Mouse (Mus musculus) hindbrain, embryonic 16.5 days (tissue): ENCODE results near the gene Cabp4. TPM values are rescaled to one million over a fixed set of nuclear protein-coding genes. Genes with fewer than 3 reads are reported as not detected.

Experiments
- ATAC-seq: fragments of 200-750 bp; cut with Nextera tagmentation; 2 replicates; pipeline ENCODE4 v1.8.0; 2017; ENCODE audit warnings: moderate TSS enrichment, moderate library complexity
- H3K27ac ChIP-seq: fragments of 300-500 bp; sonication (generic); 2 replicates; pipeline ENCODE4 v1.5.1; 2014; ENCODE audit warnings: low read depth, mild to moderate bottlenecking, control low read depth, low read length, moderate library complexity
- H3K27me3 ChIP-seq: fragments of 300-500 bp; sonication (generic); replicated peaks from 2 replicates; pipeline ENCODE4 v1.6.1; 2014; ENCODE audit warnings: low read length; ENCODE audit not compliant: control insufficient read depth, insufficient read depth
- H3K36me3 ChIP-seq: fragments of 300-500 bp; sonication (generic); 2 replicates; pipeline ENCODE4 v1.6.1; 2014; ENCODE audit warnings: mild to moderate bottlenecking, low read length, moderate library complexity, mixed read lengths; ENCODE audit not compliant: control insufficient read depth, insufficient read depth
- H3K4me1 ChIP-seq: fragments of 300-500 bp; sonication (generic); 2 replicates; pipeline ENCODE4 v1.6.1; 2014; ENCODE audit warnings: low read depth, low read length; ENCODE audit not compliant: control insufficient read depth, insufficient read depth
- H3K4me2 ChIP-seq: fragments of 300-500 bp; sonication (generic); 2 replicates; pipeline ENCODE4 v1.6.1; 2014; ENCODE audit warnings: mild to moderate bottlenecking, low read length, control low read depth, moderate library complexity
- H3K4me3 ChIP-seq: fragments of 300-500 bp; sonication (generic); 2 replicates; pipeline ENCODE4 v1.5.1; 2014; ENCODE audit warnings: mild to moderate bottlenecking, low read length, control low read depth, moderate library complexity
- H3K9ac ChIP-seq: fragments of 300-500 bp; sonication (generic); 2 replicates; pipeline ENCODE4 v1.6.1; 2014; ENCODE audit warnings: low read depth, mild to moderate bottlenecking, control low read depth, low read length, moderate library complexity
- H3K9me3 ChIP-seq: fragments of 300-500 bp; sonication (generic); 2 replicates; pipeline ENCODE4 v1.6.1; 2014; ENCODE audit warnings: mild to moderate bottlenecking, low read length, moderate library complexity; ENCODE audit not compliant: control insufficient read depth
- WGBS: fragments of 180-500 bp; shearing (Covaris S2); extraction: QIAGEN DNeasy Blood & Tissue Kit; methylation state at CpG from one replicate; pipeline ENCODE4 v1.1.7; 2014; 5-methylcytosine and 5-hydroxymethylcytosine counted together
- polyA plus RNA-seq: library from polyadenylated mRNA; unstranded; fragments of >200 nt; fragmentation: Nextera tagmentation; extraction: Ambion mirVana; gene quantifications from 2 replicates; pipeline ENCODE4 v1.2.1, GENCODE M21; 2015

Cabp4 gene
- polyA plus RNA-seq, result 0.24 and 0.29 TPM in 2 replicates

DNA sequence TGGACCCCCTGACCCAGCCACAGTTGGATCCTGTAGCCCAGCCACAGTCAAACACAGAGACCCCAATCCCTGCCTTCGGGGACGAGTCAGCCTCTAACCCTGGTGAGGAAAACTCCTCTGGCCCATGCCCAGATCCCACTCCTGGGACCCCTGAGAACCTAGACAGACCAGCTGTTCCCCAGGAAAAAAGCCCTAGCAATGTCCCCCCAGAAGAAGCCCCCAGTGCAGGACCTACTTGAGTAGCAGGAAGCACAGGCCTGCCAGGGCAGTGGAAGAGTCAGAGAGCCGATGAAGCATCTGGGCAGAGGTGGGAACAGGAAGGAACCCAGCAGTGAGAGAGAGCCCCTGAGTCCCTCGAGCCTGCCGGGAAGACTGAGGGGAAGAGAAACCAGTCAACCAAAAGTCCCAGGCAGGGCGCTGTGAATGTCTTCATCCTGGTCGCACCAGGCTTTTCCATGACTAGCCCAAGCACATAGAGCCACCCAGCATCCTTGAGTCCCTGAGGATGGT is at the start of gene Cabp4:
Cabp4 (minus strand) TSS at position 275 of the 510 bp plus-strand sequence.
- Histone ChIP-seq H3K27me3 (no peaks in the 10 kb centered on the region), H3K9me3 (no peaks in the 10 kb centered on the region), H3K27ac (no peak within 1 kb of the TSS), H3K4me3 (no peak within 1 kb of the TSS), H3K4me1 (peaks cover 6% of the 10 kb centered on the region), H3K4me2 (no peak within 1 kb of the TSS), H3K36me3 (no peaks in the 10 kb centered on the region), H3K9ac (no peak within 1 kb of the TSS)
- no peak for ATAC-seq
- 82% methylated on average over 7 of the region's 7 CpGs for WGBS

DNA sequence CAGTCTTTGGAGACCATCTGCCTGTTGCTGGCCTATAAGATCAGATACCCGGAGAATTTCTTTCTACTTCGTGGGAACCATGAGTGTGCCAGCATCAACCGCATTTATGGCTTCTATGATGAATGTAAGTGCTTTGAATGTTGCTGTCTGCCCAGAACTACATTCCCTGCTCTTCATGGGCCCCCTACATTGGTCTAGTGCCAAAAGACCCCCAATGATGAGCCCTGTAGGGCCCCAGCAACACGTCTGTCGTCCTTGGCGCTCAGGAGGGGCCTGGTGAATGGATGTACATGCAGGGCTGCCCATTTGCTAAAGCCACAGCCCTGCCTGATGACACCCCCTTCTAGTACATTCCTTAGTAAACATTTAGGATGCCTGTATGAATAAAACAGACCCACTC is 49.3 kb upstream of the Cabp4 start:
- Histone ChIP-seq H3K4me1 (peaks cover 34% of the 10 kb centered on the region), H3K36me3 (peaks cover 32% of the 10 kb centered on the region), H3K27ac (no peak overlapping the region; the same call in 1 of the 2 replicates), H3K9ac (peak overlapping the region; percentile 99), H3K4me3 (peak overlapping the region; percentile 97), H3K9me3 (no peaks in the 10 kb centered on the region), H3K4me2 (peak overlapping the region; percentile 98), H3K27me3 (no peaks in the 10 kb centered on the region)
- WGBS, result 57% methylated on average over 6 of the region's 6 CpGs
- ATAC-seq, result no peak

DNA sequence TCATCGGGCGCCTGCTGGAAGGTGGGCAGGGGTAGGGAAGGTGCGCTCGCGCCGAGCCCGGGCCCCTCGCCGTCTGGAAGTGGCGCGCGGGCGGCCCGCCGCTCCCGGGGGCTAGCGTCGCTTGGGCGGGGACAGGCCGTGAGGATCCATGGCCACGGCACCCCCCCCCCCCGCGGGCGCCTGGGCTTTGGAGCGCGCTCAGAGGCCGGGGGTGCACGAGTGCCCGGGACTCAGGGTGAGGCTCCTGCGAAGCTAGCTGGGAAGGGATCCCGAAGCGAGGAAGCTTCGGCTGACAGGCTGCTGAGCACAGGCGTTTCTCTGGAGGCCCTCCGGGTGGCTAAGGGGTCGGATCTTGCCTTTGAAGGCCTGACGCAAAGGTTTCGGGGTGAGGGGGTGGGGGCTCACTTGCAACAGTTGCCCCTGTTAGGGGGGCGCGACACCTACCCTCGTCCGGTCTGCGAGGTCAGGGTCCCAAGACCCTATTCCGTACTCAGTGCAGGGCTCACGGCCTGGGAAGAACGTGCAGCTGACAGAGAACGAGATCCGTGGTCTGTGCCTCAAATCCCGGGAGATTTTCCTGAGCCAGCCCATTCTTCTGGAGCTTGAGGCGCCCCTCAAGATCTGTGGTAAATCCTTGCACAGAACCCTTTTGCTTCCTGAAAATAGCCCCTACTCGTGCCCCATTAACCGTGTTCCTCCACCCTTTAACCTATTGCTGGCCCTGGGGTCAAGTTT is 48.6 kb upstream of the Cabp4 start:
- peaks cover 32% of the 10 kb centered on the region for H3K36me3 ChIP-seq
- H3K4me1 ChIP-seq, result peaks cover 34% of the 10 kb centered on the region
- peak overlapping the region; percentile 96 for H3K27ac ChIP-seq
- peak overlapping the region; percentile 98 for H3K4me2 ChIP-seq
- ATAC-seq, result peak; percentile 73; the same call in 1 of the 2 replicates
- WGBS, result 1% methylated on average over 39 of the region's 52 CpGs
- no peaks in the 10 kb centered on the region for H3K9me3 ChIP-seq
- peak overlapping the region; percentile 99 for H3K9ac ChIP-seq
- peak overlapping the region; percentile 97 for H3K4me3 ChIP-seq
- H3K27me3 ChIP-seq, result no peaks in the 10 kb centered on the region

DNA sequence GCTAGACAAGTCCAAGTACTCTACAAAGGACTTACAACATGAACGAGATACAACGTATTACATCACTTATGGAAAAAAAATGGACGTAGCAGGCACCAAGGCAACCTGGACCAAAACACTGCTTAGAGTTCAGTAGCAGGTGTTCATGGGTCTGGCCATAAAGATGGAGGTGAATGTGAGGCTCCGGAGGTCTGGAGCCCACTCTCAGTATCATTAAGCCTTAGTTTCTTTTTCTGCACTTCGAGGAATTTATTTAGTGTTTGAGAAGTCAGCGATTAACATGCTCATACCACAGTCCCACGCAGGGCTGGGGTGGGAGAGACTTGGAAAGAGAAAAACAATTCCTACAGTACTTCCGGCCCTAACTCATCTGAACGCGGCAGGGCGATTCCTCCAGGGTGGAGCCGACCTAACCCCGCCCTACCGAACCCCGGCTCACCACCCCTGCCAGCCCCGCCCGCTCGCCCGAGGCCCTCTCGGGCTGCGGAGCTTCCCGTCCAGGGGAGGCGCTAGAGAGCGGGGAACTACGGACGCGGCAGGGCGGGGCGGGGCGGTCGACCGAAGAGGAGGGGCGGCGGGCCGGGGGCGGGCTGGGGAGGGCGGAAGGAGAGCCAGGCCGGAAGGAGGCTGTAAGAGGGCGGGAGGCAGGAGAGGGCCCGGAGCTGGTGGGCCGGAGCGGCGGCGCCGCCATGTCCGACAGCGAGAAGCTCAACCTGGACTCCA is 47.9 kb upstream of the Cabp4 start, which contains the start of gene Ppp1ca:
Ppp1ca (plus strand) TSS at position 538 of the 723 bp plus-strand sequence.
- Histone ChIP-seq H3K4me3 (peak within 1 kb of the TSS; percentile 97), H3K4me2 (peak within 1 kb of the TSS; percentile 98), H3K36me3 (peaks cover 26% of the 10 kb centered on the region), H3K9me3 (no peaks in the 10 kb centered on the region), H3K27ac (peak within 1 kb of the TSS; percentile 96), H3K27me3 (no peaks in the 10 kb centered on the region), H3K9ac (peak within 1 kb of the TSS; percentile 99), H3K4me1 (peaks cover 33% of the 10 kb centered on the region)
- ATAC-seq, result peak; percentile 93
- 6% methylated on average over 42 of the region's 47 CpGs for WGBS

DNA sequence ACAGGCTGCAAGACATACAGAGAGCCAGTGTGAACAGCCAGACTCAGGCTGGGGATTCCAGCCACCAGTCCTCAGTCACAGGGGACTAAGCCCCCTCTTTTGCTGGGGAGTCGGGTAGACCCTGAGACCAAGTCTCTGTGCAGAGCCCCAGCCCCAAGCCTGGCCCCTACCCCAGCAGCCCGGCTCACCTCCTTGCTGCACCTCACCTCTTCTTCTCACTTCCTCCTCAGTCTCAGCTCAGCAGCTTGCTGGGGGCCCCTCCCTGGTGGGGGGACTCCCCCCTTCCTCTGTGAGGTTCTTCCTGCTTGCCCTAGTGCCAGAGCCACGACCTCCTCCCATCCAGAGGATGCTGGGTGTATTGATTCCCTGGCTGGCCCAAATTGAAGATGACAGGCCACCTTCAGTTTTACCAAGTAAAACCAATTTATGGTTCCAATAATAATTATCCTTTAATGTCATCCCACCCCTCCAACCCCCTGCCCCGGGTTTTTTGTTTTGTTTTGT is 47.0 kb upstream of the Cabp4 start, which contains the start of gene Tbc1d10c:
Tbc1d10c (minus strand) TSS at position 454 of the 504 bp plus-strand sequence.
- no peak for ATAC-seq
- WGBS, result 68% methylated on average over 4 of the region's 4 CpGs
- Histone ChIP-seq H3K36me3 (peaks cover 19% of the 10 kb centered on the region), H3K4me2 (peak within 1 kb of the TSS; percentile 98), H3K27ac (peak within 1 kb of the TSS; percentile 96), H3K9me3 (no peaks in the 10 kb centered on the region), H3K4me1 (peaks cover 27% of the 10 kb centered on the region), H3K4me3 (peak within 1 kb of the TSS; percentile 97), H3K27me3 (no peaks in the 10 kb centered on the region), H3K9ac (peak within 1 kb of the TSS; percentile 99)

DNA sequence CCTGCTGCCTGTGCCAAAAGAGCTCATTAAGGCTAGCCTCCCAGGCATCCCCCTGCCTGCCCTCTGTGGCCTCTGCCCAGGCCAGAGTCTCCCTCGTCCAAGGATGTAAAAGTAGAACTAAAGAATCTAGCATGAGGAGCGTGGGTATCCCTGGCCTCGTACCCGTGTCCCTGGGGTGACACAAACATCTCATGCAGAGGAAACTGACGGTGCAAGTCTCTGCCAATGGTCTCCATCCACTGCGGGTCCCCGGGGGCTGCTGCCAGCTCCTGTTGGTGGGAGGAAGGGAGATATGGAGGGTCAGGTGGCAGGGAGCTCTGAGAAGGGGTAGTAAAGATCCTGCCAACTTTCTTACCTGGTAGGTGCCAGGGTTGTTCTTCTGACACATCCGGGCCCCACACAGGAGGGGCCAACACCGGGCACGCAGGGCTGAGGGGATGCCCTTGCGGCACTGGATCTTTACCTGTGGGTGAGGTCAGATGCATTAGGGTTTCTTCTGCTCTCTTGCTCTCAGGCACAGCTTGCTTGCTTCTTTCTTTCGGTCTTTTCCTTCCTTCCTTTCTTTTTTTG is 45.3 kb upstream of the Cabp4 start:
- ATAC-seq, result no peak
- Histone ChIP-seq H3K4me2 (no peak overlapping the region), H3K9me3 (no peaks in the 10 kb centered on the region), H3K36me3 (peaks cover 1% of the 10 kb centered on the region), H3K4me3 (no peak overlapping the region), H3K27me3 (no peaks in the 10 kb centered on the region), H3K9ac (no peak overlapping the region), H3K27ac (no peak overlapping the region), H3K4me1 (peaks cover 14% of the 10 kb centered on the region)
- 87% methylated on average over 11 of the region's 12 CpGs for WGBS

DNA sequence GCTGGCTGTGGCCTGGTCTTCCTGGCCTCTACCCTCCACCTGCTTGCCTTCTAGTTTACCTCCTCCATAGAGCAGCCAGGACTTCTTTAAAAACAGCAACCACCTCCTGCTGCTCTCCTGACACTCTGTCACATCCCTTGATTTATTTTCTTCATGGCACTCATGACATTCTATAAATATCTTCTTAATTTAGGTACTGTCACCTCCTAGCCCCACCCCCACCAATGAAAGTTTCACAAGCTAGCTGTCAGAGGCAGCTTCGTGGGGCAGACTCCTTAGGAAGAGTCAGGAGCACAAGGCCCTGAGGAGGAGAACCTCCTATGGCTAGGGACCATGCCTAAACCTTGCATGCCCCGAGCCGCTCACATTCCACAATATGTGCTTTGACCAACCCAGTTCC is 43.5 kb upstream of the Cabp4 start:
- no peaks in the 10 kb centered on the region for H3K36me3 ChIP-seq
- no peak for ATAC-seq
- H3K27ac ChIP-seq, result no peak overlapping the region
- H3K4me1 ChIP-seq, result no peaks in the 10 kb centered on the region; the same call in 1 of the 2 replicates
- H3K4me2 ChIP-seq, result no peak overlapping the region
- no peak overlapping the region for H3K4me3 ChIP-seq
- H3K9me3 ChIP-seq, result no peaks in the 10 kb centered on the region
- H3K27me3 ChIP-seq, result no peaks in the 10 kb centered on the region
- H3K9ac ChIP-seq, result no peak overlapping the region
- WGBS, result 72% methylated on average over 3 of the region's 3 CpGs

DNA sequence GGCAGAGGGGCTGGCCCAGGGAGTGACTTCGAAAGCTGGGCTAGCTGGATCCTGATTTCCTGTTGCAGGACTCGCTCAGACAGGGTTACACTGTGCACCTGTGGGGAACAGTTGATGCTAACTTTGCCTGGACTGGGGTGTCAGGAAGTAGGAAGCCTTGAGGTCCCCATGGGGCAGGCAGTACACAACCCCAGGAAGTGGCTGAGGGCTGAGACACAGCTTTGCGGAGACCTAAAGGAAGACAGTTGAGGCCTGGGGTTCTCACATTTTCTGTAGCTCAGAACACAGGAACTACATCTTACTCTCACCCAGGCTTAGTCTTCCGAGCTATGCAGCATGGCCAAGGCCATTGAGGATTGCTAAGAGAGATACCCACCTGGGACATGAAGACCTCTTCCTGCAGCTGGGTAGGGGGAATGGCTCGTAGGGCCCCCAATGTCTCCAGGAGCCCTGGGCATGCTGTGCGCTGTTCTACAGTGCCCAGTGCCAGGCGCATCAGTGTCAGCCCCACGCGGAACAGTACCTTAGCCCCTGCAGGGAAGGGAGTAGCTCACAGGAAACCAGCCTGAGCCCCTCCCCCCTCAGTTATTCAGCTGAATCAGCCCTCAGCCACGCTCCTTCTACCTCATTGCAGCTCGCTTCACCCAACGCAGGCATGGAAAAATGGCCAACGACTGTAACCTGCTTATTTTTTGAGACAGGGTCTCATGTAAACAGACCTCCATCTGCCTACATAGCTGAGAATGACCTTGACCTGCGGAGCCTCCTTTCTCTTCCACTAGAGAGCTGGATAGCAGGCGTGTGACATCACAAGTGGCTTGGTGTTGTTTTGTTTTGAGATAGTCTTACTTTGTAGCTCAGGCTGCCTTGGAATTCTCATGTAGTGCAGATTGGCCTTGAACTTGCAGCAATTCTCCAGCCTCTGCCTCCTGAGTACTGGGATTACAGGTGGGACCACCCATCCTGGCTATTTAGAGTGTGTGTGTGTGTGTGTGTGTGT is 41.4 kb upstream of the Cabp4 start:
- ATAC-seq, result no peak
- WGBS, result 67% methylated on average over 15 of the region's 15 CpGs

More for the DNA sequence above, 41.4 kb upstream of the Cabp4 start:
- H3K27ac ChIP-seq, result no peak overlapping the region
- H3K4me3 ChIP-seq, result no peak overlapping the region
- H3K27me3 ChIP-seq, result no peaks in the 10 kb centered on the region
- no peaks in the 10 kb centered on the region for H3K36me3 ChIP-seq
- H3K9me3 ChIP-seq, result no peaks in the 10 kb centered on the region
- H3K4me2 ChIP-seq, result no peak overlapping the region
- H3K9ac ChIP-seq, result no peak overlapping the region
- peaks cover 5% of the 10 kb centered on the region for H3K4me1 ChIP-seq
